Mouse (Mus musculus): ENCODE measurements around the gene Tnfrsf13c. TPM values are rescaled to one million over a fixed set of nuclear protein-coding genes. Genes with fewer than 3 reads are reported as not detected.

Tnfrsf13c gene
- polyA plus RNA-seq, 1 experiment, result not detected

GRCm38 (mm10) chr15:82221104-82221860, 2.9 kb downstream of the Tnfrsf13c start:
- TF ChIP-seq CTCF (IDR thresholded peaks at IDR 0.05; ENCODE audit: insufficient read depth, low read depth, low read length) (no peak), POLR2A (IDR thresholded peaks at IDR 0.05; ENCODE audit: insufficient read depth, low read depth, low read length) (no peak)
- no peak overlapping the region; the same call in 1 of the 2 replicates for H3K27ac ChIP-seq (ENCODE audit: insufficient read depth, low read depth, low read length)
- WGBS, result 67% methylated on average over 14 of the region's 14 CpGs
- peaks cover 52% of the 10 kb centered on the region for H3K4me1 ChIP-seq (ENCODE audit: control insufficient read depth, insufficient read depth, low read length)
- H3K4me3 ChIP-seq (ENCODE audit: insufficient read depth, low read depth, low read length), result no peak overlapping the region

- WGBS, result 52% methylated on average over 11 of the region's 12 CpGs
Measured at GRCm38 (mm10) chr15:82220003-82220675, 4.0 kb downstream of the Tnfrsf13c start.

GRCm38 (mm10) chr15:82218778-82219666, 5.1 kb downstream of the Tnfrsf13c start:
- no peak overlapping the region for H3K4me3 ChIP-seq (ENCODE audit: insufficient read depth, low read depth, low read length)
- no peak for TF ChIP-seq CTCF (IDR thresholded peaks at IDR 0.05; ENCODE audit: insufficient read depth, low read depth, low read length)
- TF ChIP-seq POLR2A (IDR thresholded peaks at IDR 0.05; ENCODE audit: insufficient read depth, low read depth, low read length), result no peak
- H3K4me1 ChIP-seq (ENCODE audit: control insufficient read depth, insufficient read depth, low read length), result peaks cover 58% of the 10 kb centered on the region
- WGBS, result 88% methylated on average over 26 of the region's 26 CpGs
- no peak overlapping the region for H3K27ac ChIP-seq (ENCODE audit: insufficient read depth, low read depth, low read length)

More at GRCm38 (mm10) chr15:82220003-82220675, 4.0 kb downstream of the Tnfrsf13c start:
- TF ChIP-seq POLR2A (IDR thresholded peaks at IDR 0.05; ENCODE audit: insufficient read depth, low read depth, low read length) (no peak), CTCF (IDR thresholded peaks at IDR 0.05; ENCODE audit: insufficient read depth, low read depth, low read length) (no peak)
- Histone ChIP-seq H3K27ac (ENCODE audit: insufficient read depth, low read depth, low read length) (no peak overlapping the region), H3K4me1 (ENCODE audit: control insufficient read depth, insufficient read depth, low read length) (peaks cover 57% of the 10 kb centered on the region), H3K4me3 (ENCODE audit: insufficient read depth, low read depth, low read length) (no peak overlapping the region)

- 68% methylated on average over 9 of the region's 9 CpGs for WGBS
- TF ChIP-seq POLR2A (IDR thresholded peaks at IDR 0.05; ENCODE audit: insufficient read depth, low read depth, low read length), result no peak
- no peak overlapping the region for H3K27ac ChIP-seq (ENCODE audit: insufficient read depth, low read depth, low read length)
- H3K4me3 ChIP-seq (ENCODE audit: insufficient read depth, low read depth, low read length), result no peak overlapping the region
- peaks cover 57% of the 10 kb centered on the region for H3K4me1 ChIP-seq (ENCODE audit: control insufficient read depth, insufficient read depth, low read length)
Measured at GRCm38 (mm10) chr15:82217980-82218379, 6.2 kb downstream of the Tnfrsf13c start.

- TF ChIP-seq POLR2A (IDR thresholded peaks at IDR 0.05; ENCODE audit: insufficient read depth, low read depth, low read length) (no peak), CTCF (IDR thresholded peaks at IDR 0.05; ENCODE audit: insufficient read depth, low read depth, low read length) (peak; percentile 69)
- H3K4me3 ChIP-seq (ENCODE audit: insufficient read depth, low read depth, low read length), result no peak overlapping the region
- 23% methylated on average over 7 of the region's 7 CpGs for WGBS
- peak overlapping the region; percentile 96 for H3K27ac ChIP-seq (ENCODE audit: insufficient read depth, low read depth, low read length)
- peaks cover 58% of the 10 kb centered on the region for H3K4me1 ChIP-seq (ENCODE audit: control insufficient read depth, insufficient read depth, low read length)
Measured at GRCm38 (mm10) chr15:82217039-82217438, 7.1 kb downstream of the Tnfrsf13c start.

- TF ChIP-seq CTCF (IDR thresholded peaks at IDR 0.05; ENCODE audit: insufficient read depth, low read depth, low read length) (no peak), POLR2A (IDR thresholded peaks at IDR 0.05; ENCODE audit: insufficient read depth, low read depth, low read length) (no peak)
- 17% methylated on average over 20 of the region's 20 CpGs for WGBS
- 0 out of 2 replicates have a peak overlapping the region, but pooled peaks have one; percentile 0 for H3K4me3 ChIP-seq (ENCODE audit: insufficient read depth, low read depth, low read length)
- peaks cover 58% of the 10 kb centered on the region for H3K4me1 ChIP-seq (ENCODE audit: control insufficient read depth, insufficient read depth, low read length)
- H3K27ac ChIP-seq (ENCODE audit: insufficient read depth, low read depth, low read length), result peak overlapping the region; percentile 96
Measured at GRCm38 (mm10) chr15:82216142-82216827, 7.9 kb downstream of the Tnfrsf13c start.

- peak overlapping the region; percentile 96 for H3K27ac ChIP-seq (ENCODE audit: insufficient read depth, low read depth, low read length)
- no peak overlapping the region; the same call in 1 of the 2 replicates for H3K4me3 ChIP-seq (ENCODE audit: insufficient read depth, low read depth, low read length)
- peaks cover 50% of the 10 kb centered on the region for H3K4me1 ChIP-seq (ENCODE audit: control insufficient read depth, insufficient read depth, low read length)
- 21% methylated on average over 11 of the region's 11 CpGs for WGBS
- TF ChIP-seq POLR2A (IDR thresholded peaks at IDR 0.05; ENCODE audit: insufficient read depth, low read depth, low read length) (no peak), CTCF (IDR thresholded peaks at IDR 0.05; ENCODE audit: insufficient read depth, low read depth, low read length) (no peak)
Measured at GRCm38 (mm10) chr15:82215332-82216046, 8.7 kb downstream of the Tnfrsf13c start.

- 50% methylated on average over 4 of the region's 4 CpGs for WGBS
- H3K4me1 ChIP-seq (ENCODE audit: control insufficient read depth, insufficient read depth, low read length), result peaks cover 48% of the 10 kb centered on the region
- H3K27ac ChIP-seq (ENCODE audit: insufficient read depth, low read depth, low read length), result peak overlapping the region; percentile 79
- peak overlapping the region; percentile 91 for H3K4me3 ChIP-seq (ENCODE audit: insufficient read depth, low read depth, low read length)
- TF ChIP-seq CTCF (IDR thresholded peaks at IDR 0.05; ENCODE audit: insufficient read depth, low read depth, low read length) (no peak), POLR2A (IDR thresholded peaks at IDR 0.05; ENCODE audit: insufficient read depth, low read depth, low read length) (no peak)
Measured at GRCm38 (mm10) chr15:82213222-82213621, 10.9 kb downstream of the Tnfrsf13c start.
